Mouse (Mus musculus) common myeloid progenitor, adult 5-6 weeks (primary cell): Measurements from ENCODE around the gene Xpot. TPM values are rescaled to one million over a fixed set of nuclear protein-coding genes. Genes with fewer than 3 reads are reported as not detected.

ENCODE experiments used
- ATAC-seq: replicated peaks from 2 replicates; pipeline ENCODE4 v1.8.0; 2016; ENCODE audit warnings: low read depth, mild to moderate bottlenecking, moderate TSS enrichment, inconsistent platforms; ENCODE audit not compliant: poor library complexity, severe bottlenecking
- total RNA-seq: library from RNA; stranded (forward); fragments of 200-1000, 187-1606 nt; gene quantifications from 2 replicates; pipeline ENCODE4 v1.2.3, GENCODE M21; 2017

The Xpot gene
- 88.8 and 127 TPM in 2 replicates for total RNA-seq

DNA sequence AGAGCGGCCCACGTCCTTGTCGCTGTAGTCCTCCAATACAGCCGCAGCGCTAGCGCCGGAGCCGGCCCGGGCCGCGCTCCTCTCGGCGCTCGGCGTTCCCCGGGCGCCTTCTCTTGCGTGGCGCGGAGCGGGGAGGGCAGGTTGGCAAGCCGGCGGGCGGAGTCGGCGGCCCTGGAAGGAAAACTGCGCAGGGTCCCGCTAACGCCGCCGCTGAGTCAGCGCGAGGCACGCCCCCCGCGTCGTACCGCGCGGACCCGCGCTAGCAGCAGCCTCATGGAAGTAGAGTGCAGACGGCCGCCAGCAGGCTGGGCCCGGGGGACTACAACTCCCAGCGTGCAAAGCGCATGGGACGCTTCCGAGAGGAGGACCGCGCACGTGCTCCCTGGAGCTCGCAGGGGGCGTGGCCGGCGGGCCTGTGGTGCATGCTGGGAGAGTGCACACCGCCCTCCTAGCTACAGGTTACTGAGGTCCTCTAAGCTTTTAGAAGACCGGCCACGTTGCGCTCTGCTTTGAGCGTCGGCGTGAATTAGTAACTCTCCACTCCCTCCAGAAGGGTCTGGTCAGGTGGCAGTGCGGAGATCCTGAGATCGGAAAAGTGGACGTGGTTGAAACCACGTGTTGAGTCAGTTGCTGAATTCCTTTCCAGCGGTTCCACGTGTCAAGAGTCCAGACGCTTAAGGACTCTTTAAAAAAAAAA, at the start of gene Xpot:
Gene Xpot (minus strand): TSS at position 147 of the 697 bp plus-strand sequence.
- peak; percentile 96 for ATAC-seq

DNA sequence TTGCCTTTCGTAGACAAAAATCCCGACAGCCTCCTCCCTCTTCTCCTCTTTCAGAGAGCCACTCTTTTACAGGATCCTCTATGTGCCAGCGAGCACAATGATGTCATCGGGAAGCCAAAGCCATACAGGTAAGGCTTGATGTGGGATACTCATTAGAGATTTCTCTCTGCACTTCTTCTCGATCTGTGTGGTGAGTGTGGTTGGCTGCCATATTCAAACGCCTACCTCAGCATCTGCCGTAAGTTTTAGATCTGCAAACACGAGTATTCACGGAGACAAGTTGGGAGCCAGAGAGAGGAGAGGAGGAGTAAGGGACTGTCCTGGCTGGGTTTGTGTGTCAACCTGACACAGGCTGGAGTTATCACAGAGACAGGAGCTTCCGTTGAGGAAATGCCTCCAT, 43.0 kb upstream of the Xpot start:
- no peak for ATAC-seq

DNA sequence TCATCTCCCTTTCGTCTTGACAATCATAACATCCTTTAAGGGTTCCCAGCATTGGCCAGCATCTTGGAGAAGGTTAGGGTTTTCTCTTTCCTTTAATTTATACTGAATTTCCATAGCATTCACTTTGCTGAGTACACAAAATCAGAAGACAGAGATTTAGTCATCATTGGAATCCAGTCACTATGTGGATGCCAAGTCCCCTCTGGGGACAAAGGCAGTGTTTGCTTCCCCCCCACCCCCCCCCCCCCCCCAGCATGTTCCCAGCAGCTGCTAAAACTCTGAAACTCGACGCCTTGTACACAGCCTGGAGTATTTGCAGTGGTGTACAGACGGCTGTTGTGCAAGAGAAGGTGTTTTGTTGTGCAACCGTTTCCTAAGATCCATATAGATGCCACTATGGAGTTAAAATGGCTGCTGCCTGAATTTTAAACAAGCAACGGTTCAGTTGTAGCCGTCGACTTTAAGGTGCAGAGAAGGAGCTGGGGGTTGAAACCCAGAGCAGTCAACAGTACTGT, 39.6 kb upstream of the Xpot start:
- ATAC-seq: no peak

DNA sequence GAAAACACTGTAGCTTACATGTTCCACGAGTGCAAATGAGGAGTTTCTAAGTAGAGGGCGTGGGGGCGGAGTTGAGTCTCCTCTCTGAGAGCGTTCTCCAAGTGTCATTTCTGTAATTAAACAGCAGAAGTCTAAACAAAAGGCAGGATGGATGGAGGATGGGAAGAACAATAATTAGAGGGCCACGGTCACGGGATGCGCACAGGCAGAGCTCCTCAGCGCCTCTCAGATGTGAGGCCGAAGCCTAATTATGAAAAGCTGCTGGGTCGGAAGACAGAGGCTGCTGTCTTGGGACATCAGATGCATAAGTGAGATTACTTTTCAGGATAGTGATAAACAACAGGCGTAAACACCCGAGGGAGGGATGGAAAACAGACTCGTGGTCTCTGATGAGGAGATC, 37.5 kb upstream of the Xpot start:
- no peak for ATAC-seq

DNA sequence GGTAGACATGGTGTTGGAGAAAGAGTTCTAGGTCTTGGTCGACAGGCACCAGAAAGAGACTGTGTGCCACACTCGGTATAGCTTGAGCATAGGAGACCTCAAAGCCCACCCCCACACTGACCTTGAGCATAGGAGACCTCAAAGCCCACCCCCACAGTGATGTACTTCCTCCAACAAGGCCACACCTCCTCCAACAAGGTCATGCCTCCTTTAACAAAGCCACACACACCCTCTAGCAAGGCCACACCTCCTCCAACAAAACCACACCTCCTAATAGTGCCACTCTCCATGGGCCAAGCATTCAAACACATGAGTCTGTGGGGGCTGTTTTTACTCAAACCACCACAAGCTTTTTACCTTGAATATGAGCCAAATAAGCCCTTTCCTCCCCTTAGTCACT, 36.6 kb upstream of the Xpot start:
- no peak for ATAC-seq

DNA sequence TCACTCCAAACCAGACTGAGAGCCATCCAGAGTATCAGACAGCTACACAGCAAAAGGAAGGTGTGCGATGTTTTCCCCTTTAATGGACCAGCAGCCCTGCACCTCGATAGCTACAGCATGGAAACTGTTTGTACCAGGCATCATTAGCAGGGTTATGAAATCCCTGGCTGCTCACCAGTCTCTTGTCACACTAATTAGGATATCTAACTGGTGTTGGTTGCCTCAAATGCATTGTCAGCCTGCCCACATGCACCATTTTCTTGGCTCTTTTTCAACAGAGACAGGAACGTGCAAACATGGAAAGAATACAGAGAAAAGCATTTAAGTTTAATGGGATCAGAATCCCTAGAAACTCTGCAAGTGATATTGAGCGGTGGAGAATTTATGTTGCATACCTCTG, 29.8 kb upstream of the Xpot start:
- no peak for ATAC-seq

DNA sequence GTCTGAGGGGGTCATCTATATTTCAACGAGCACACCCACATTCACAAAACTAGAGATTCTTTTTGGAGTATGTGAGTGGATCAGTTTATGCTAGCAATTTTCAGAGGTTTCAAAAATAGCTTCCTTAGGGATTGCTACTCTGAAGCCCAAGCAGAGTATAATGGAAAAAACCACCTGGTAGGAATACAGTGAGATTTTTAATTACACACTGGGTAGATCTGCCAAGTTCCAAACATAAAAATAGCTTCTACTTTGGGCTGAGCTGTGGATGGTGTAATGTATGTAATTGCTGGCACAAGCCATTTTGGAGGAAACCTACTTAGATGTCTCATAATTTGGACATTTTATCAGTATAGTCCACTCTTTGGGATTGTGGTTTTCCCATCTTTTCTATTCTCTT, 26.9 kb upstream of the Xpot start:
- ATAC-seq: no peak

DNA sequence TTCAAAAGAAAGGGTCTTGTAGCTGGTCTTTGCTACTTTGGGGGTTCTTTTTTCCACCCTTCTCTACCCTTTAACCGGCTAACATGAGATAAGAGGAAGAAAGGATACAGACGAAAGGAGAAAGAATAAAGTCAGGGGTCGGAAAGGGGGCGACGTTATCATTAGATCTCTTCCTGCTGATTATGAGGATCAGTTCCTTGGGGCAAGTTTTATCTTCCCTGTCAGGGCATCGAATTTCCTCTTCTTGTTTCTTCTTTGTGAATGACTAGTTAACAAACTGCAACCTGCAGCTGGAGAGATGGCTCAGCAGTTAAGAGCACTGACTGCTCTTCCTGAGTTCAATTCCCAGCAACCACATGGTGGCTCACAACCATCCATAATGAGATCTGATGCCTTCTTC, 20.2 kb upstream of the Xpot start:
- ATAC-seq: no peak

DNA sequence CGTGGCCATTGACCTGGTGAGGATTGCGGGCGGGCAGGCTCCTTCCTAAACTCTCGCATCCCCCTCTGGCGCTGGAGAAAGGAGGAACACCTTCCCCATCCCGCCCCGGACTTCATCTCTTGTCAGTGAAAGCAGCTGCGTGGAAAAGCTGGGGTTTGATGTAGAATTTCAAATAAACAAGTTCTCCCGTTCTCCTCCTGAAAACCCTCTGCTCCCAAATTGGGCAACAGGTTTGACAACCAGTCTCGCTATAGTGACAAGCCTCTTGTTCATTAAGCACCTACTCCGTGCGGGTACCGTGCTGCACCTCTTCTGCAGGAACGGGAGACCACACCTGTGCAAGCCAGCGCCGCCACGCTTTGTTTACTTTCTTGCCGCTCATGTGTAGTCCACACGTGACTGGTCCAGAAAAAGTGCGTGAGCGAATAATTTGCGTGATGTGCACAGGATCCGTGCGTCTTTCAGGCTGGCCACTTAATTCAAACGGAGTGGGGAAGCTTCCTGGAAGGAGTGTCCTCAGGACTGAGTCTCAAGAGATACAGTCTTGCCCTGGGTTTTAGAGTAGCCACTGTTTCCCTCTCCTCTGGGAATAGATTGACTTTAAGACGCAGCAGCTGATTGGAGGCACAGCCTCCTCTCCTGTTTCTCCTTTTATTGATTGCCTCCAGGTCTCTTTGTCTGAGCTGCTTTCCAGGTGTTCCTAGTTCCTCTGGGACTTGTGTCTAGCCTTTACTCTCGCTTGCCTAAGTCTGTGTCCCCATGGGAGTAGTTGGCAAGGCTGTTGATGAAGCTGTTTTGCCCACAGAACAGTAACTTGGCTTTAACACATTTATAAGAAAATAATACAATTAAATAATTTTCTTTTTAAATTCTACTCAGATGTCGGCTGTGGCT, 16.2 kb upstream of the Xpot start:
- peak; percentile 14 for ATAC-seq

DNA sequence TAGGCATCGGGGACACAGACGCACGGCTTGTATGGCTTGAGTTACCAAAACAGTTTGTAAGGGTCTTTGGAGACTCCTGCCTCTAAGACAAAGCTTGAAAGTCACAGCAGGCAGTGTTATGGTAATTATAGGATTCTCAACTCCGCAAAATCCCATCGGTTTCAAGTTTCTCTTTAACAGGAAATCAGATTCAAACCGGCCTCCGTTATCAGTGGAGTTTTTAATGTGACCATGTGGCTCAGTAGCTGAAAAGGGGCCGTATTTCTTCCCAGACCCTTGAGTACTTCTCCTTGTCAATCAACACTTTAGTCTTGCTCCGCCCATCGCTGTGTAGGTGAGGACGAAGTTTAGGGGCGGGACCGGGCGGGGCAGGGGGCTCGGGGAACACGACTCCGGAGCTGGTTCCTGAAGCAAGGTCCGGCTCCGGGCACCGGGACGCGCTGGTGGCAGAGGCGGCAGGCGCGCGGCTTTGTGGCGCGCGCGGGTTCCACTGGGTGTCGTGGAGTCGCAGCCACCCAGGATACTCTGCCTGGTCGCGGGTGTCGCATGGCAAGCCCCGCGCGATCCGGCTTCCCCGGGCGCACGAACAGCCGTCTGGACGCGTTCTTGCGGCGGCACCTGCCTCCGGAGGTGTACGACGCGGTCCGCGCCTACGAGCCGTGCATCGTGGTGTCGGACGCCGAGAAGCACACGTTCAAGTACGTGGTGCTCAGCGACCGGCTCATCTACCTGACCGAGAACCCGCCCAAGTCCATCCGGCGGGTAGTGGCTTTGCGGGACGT, 15.3 kb upstream of the Xpot start, which contains the start of gene D930020B18Rik:
Gene D930020B18Rik (plus strand): TSS at position 317 of the 782 bp plus-strand sequence.
- peak; percentile 42 for ATAC-seq

DNA sequence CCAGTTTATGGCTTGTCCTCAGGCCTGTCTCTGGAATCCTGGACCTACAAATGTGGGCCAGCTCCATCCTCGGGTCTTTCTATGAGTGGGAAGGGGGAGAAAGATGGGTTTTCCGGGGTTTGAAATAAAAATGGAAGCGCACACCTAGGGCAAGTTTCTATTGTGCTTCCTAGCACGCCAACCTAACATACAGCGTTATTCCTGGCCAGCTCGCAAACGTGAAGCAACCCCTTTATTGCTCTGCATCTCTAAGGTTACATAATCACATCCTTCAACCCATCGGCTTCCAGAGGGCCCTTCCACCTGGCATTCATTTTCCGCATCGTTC, 14.8 kb upstream of the Xpot start:
- no peak for ATAC-seq

DNA sequence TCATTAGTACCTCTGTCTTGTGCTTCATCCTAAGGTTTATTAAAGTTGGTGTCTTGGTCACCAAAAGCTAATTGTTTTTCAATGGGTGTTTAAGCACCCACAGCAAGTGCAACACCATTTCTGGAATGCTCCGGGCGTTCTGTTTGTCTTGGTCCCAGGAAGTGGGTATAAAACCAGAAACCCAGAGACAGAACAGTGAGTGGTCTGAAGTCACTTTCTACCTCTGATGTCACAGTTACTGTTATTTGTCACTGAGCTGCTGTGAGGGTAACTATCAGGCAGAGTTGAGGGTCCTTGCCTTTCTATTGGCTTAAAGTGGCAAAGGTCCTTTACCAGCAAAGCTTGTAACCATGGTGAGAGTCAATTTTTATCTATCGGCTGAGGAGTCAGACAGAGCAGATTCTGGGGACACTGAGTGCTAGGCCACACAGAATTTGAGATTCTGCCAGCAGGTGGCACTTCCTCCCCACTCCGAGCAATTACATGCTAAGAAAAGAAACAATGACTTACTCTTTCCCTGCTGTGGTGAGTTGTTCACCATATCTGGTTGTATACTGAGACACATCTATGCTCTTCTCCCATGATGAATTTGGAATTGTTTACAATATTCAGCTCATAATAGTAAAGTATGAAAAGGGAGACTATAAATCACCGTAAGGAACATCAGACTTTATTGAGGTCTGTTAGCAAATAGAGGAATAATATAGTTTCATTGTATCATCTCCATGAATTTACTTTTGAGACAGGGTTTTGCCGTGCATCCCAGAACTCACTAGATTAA, 14.2 kb upstream of the Xpot start:
- peak; percentile 75 for ATAC-seq

DNA sequence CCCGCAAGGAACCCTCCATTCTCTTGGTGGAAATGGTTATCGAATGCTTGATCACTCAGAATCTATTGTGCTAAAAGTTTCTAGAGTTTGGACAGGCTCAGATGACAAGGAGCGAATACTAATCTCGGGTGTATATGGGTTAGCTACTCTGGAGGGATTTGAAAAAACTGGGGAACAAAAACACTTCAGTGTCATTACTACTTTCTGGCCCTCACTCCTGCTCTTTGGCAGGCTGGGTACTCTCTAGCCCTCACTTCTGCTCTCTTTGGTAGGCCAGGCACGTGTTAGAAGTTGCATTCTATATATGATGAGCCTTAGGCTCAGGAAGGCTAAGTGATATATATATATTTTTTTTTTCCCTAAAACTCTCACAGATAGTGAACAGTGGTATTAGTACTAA, 13.4 kb upstream of the Xpot start:
- ATAC-seq: no peak

DNA sequence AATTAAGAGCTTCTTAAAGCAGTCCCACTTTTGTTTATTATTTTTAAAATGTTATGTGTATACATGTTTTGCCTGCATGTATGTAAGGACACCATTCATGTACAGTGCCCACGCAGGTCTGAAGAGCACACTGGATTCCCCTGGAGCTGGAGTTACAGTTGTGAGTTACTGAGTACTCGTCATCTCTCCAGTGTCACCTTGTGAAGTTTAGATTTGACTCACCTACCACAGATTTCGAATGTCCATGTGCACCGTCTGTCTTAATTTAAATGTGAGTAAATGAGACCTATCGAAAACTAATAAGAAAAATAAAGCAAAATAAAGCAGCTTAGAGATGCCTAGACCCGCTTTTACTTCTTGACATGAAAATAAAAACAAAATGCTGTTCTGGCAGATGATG, 10.1 kb upstream of the Xpot start:
- ATAC-seq: no peak

DNA sequence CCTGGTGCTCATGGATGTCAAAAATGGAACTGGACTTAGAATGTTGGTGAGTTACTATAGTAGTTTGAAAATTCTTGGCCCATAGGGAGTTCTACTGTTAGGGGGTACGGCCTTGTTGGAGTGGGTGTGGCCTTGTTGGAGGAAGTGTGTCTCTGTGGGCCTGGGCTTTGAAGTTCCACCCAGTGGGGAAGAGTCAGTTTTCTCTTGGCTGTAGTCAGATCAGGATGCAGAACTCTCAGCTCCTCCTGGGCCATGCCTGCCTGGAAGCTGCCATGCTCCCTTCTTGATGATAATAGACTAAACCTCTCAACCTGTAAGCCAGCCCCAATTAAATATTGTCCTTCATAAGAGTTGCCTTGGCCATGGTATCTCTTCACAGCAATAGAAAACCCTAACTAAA, 8.0 kb upstream of the Xpot start:
- ATAC-seq: peak; percentile 65

DNA sequence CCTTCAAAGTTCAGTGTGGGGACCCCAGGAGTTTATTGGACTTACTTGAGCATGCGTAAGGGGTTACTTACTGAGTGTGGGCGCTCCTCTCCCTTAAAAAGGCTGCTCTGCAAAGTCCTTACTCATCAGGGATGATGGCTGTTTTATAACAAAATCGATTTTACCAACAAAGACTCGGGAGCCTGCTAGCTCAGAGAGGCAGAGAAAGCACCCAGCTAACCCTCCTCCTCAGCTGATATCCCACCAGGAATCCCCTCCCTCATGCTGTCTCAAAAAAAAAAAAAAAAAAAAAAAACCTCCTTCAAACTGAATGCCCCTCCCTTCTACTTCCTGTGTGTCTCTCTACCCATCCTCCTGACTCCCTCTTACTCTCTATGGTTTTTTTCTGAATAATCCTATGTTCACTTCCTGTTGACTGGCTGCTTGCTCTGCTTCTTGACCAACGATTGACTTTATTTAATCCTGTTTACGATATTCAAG, 2.5 kb upstream of the Xpot start:
- no peak for ATAC-seq

DNA sequence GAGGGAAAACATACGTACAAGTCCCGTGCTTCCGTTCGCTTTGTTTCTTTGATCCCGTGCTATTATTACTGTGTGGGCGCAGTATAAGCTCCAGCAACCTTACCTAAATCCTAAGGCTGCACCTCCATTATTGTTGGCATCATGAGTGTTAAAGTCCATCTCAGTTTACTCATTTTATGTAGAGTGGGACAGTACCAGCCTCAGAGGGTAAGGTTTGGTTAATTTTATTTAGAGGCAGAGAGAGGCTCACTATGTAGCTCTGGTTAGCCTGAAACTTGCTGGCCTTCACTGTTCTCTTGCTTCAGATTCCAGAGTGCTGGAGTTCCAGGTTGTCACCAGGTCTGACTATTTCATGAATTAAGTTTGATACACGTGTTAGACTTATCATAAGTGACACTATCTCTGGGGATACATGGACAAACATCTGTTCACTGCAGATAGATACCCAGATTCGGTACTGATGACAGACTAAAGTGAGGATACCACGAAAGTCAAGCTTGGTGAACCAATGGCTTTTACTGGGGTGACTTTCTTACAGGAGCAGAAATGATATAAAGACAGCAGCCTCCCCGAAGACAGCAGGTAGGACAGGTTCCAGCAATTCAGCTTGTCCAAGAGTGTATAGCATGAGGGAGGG, 1.2 kb upstream of the Xpot start:
- ATAC-seq: no peak

DNA sequence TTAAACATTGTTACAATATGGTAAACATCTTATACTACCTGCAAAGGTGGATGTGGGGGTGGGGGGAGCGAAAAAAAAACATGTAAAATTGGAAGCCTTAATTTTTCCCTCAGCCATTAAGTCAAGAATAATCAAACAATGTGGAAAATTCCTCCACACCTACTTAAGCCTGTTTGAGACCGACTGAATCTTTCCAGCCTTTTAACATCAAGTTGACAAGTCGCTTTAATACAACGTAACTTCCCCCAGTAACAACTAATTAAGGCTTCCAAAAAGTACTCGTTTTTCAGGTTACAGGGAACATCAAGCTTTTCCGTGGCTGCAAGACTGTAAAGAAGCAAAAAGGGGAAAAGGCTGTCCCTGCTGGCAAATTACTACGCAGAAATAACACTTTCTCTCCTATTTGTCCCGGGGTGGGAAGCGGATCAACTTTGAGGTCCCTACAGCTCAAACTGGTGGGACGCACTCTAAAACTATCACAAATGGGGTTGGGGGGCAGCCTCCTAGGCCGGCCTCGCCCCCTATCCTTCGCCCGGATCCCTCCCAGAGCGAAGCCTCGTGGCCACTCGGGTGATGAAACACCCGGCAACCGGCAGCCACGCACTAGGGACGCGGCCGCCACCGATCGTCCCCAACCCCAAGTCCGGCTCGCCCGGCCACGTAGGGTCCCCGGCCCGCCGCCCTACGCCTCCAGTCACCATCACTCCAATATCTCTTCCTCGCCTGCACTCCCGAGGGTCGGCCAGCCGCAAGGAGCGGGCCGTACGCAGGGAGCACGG, 536 bp downstream of the Xpot start:
- peak; percentile 27 for ATAC-seq
